Mouse (Mus musculus): ENCODE results near the gene Cacng1.

The Cacng1 gene

GRCm38 (mm10) chr11:107707897-107708610, 8.3 kb downstream of the Cacng1 start:
- no peak for DNase-seq

DNA sequence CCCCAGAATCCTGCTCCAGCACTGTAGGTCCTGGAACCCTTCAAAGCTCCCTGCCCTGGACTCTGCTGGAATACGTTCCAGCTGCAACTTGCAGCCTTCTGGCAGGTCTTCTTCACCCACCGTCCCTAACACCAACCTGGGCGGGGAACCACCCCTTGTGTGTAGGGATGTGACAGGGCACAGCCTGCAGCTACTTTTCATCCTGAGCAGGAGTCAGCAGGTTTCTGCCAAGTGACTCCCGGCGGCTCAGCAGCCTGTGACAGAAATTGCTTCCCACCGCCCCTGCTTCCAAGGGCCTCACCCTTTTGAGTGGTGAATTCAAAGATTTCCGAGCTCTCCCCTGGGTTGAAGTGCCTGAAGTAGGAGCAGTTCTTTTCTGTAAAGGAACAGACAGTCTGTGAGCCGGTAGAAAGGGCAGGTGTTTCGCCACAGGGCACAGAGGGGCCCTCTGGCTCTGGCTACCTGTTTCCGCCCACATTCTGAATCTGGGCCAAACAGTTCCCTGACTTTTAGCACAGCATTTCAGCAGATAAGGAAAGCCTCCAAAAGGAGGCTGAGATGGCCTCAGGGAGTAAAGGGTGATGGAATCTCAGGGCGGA, 10.7 kb downstream of the Cacng1 start:
- no peak for DNase-seq

GRCm38 (mm10) chr11:107705060-107705459, 11.3 kb downstream of the Cacng1 start:
- DNase-seq, result no peak

- no peak for DNase-seq
Observed at GRCm38 (mm10) chr11:107703272-107704134, 12.8 kb downstream of the Cacng1 start.

DNA sequence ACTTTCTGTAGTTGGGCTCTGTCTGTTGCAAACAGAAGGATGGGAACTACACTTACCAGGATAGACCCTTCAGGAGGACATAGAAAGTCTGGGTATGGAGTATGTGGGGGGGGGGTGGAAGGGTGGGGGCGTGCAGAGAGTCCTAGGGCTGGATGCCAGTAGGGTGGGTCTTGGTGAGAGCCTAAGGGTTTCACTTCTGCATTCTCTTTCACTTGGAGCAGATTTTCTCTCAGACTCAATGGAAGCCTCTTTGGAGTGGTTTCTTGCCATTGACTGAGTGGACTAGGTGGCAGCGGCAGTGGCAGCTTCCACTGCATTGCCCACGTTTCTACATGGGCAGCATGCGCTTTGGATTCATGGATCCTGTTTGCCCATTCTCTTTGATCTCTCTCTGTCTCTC, 16.4 kb downstream of the Cacng1 start:
- no peak for DNase-seq

- DNase-seq, result no peak
Observed at GRCm38 (mm10) chr11:107693338-107693737, 23.0 kb downstream of the Cacng1 start.

DNA sequence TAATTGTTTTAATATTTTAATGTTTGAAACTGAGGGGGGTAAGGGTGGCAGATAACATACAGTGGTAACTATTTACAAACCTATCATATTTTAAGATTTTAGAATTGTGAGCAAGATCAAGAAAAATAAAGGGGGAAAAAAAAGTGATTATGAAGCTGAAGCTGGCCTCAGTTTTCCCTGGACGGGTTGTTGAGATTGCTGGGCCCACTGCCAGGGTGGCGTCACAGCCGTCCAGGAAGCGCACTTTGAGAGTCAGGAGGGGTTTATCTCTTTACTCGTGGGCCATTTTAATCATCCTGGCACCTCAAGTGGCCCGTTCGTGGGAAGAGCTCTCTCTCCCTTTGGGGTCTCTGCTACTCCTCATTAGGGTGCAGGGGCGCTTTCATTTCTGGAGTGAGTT, 24.8 kb downstream of the Cacng1 start:
- DNase-seq, result no peak

GRCm38 (mm10) chr11:107688480-107688879, 27.8 kb downstream of the Cacng1 start:
- DNase-seq, result no peak

DNA sequence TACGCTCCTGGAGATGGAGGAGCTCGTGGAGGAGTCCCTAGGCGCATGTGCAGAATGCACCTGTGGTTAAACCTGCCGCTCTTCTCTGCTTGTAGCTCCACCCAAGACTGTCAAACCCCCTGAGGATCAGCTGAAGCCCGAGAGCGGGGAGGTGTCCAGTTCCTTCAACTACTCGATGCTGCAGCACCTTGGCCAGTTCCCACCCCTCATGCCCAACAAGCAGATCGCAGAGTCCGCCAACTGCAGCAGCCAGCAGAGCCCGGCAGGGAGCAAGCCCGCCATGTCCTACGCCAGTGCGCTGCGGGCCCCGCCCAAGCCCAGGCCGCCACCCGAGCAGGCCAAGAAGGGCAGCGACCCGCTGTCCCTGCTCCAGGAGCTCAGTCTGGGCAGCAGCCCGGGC, 30.0 kb downstream of the Cacng1 start:
- DNase-seq, result no peak

- DNase-seq, result no peak
Observed at GRCm38 (mm10) chr11:107683544-107684465, 32.5 kb downstream of the Cacng1 start.

GRCm38 (mm10) chr11:107682694-107683355, 33.5 kb downstream of the Cacng1 start:
- DNase-seq, result no peak

GRCm38 (mm10) chr11:107676207-107676940, 39.9 kb downstream of the Cacng1 start:
- no peak for DNase-seq

DNA sequence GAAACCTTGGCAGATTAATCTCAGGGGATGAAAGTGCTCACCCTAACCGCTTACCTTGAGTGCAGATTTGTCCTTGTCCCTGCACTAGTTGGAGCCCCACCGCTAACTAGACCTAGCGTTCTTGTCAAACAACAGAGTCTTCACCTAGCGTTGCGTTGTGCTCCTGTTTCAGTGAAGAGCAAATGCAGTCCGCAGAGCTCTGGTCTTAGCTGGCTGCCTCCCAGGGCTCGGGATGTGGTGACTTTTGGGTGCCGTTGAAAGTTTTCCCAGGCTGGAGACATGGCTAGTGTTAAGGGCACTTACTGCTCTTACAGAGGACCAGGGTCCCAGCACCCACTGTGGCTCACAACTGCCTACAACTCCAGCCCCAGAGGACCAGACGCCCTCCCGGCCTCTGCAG, 41.1 kb downstream of the Cacng1 start:
- no peak for DNase-seq

DNA sequence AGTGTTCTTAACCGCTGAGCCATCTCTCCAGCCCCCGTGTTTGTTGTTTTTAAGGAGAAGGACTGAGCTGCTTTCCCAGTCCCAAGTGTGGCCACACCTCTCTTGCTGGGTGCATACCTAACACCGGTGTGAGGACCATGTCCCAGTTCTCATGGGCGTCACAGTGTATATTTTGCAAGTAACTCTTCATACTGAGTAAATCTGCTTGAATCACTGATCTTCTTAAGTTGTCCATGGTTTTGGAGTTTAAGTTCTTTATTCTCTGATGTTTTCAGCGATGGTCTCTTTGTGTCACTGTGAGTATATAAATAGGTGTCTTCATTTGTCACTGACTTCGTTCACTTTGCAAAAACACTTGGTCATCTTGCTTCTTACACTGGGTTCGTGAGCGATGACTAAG, 41.7 kb downstream of the Cacng1 start:
- DNase-seq, result no peak

DNA sequence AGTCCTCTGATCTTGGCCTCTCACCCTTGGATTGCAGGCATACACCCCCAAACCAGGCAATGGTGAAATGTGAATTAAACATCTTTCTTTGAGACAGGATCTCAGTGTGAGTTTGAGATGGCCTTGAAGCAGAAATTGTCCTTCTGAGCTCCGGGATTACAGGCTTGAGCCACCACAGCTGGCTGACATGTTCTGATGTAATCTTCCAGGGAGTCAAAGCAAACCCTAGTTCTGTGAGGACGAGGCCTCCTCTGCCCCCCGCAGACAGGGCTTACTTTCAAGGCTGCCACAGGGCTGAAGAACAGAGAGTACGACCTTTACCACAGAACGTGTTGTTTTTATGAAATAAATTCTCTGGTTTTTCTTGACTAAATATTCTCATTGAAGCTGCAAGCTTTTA, 42.3 kb downstream of the Cacng1 start:
- DNase-seq, result no peak

DNA sequence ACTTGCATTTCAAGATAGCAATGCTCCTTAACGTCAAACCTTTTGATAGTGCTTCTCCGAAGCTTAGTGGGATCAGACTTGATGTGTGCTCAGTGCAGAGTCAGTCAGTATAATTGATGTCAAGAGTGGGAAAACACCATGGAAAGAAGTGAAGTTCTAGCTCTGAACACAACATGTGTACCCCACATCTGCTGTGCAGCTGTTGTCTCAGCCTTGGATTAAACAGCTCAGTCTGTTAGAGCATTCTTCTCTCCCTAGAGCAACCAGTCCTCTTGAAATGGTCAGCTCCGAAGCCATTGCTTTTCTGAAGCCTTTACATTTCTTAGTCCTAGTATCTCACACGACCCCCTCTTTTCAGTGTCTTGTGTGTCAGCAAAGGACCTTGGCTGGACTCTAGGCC, 47.3 kb downstream of the Cacng1 start:
- no peak for DNase-seq

- no peak for DNase-seq
Observed at GRCm38 (mm10) chr11:107668223-107668622, 48.1 kb downstream of the Cacng1 start.

DNA sequence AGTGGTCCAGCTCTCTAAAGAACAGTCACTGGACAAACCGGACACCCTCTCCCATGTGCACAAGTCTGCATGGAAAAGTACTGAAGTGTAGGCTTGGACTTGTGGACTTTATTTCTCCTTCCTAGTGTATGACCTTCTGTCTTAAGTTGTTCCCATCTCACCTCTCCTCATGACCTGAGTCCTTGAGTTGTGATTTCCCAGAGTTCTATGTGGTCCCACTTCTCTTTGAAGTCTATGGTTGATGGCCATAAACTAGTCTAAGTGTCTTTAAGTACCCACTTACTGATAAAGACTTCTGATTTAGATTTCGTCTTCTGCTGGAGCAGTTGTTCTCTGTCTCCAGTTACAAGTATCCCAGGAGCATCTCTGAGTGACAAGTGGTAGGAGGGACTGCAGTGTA, 48.8 kb downstream of the Cacng1 start:
- no peak for DNase-seq

DNA sequence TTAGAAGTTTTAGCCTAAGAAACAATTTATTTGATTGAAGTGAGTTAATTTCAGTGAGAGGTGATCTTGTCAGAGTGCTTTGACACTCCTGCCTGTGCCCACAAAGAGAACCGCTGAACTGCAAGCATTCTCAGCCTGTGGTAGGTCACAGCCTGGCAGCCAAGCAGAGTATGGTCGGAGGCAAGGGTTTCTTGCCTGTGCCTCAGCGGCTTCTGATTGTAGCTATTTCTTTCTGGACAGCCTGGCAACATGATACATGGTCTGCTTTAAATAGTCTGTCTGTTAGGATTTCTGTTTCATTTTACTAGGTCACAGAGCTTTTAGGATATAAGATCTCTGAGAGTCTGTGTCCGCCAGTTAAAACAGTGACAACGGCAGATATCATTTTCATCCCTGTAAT, 53.7 kb downstream of the Cacng1 start:
- no peak for DNase-seq

GRCm38 (mm10) chr11:107660452-107660851, 55.9 kb downstream of the Cacng1 start:
- no peak for DNase-seq

DNA sequence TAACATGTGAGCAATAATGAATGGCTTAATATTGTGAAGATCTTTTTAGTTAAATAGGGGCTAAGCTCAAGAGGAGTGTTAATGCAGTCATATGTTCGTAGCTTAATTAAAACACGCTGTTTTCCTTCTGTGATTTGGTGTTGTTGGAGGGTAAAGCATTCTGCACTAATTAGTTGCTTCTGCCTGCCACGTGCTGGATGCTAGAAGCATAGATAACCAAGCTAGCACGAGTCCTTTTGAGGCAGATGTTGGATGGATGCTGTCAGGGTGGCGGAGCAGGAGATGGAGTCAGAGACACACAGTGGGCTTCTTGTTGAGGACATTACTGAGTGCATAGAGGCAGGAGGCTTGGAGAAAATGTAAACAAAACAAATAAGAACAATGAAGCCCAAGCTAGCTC, 59.2 kb downstream of the Cacng1 start:
- no peak for DNase-seq

GRCm38 (mm10) chr11:107655538-107655937, 60.8 kb downstream of the Cacng1 start:
- no peak for DNase-seq

Measured in B cell, adult 2 months (primary cell).